Mouse (Mus musculus) adrenal gland, postnatal 10 days (tissue): ENCODE data around the gene Gm20696. TPM values are rescaled to one million over a fixed set of nuclear protein-coding genes. Genes with fewer than 3 reads are reported as not detected.

ENCODE experiments used
- DNase-seq: peaks from one replicate; pipeline ENCODE4 v3.0.0; 2021; ENCODE audit warnings: mixed read lengths
- total RNA-seq, 2 experiments: library from RNA; stranded (reverse); gene quantifications; 2 replicates each; pipeline ENCODE4 v1.2.3; 2021

Gene Gm20696
- total RNA-seq, 2 experiments from 2014 or later: 2.4 to 6.6 TPM

DNA sequence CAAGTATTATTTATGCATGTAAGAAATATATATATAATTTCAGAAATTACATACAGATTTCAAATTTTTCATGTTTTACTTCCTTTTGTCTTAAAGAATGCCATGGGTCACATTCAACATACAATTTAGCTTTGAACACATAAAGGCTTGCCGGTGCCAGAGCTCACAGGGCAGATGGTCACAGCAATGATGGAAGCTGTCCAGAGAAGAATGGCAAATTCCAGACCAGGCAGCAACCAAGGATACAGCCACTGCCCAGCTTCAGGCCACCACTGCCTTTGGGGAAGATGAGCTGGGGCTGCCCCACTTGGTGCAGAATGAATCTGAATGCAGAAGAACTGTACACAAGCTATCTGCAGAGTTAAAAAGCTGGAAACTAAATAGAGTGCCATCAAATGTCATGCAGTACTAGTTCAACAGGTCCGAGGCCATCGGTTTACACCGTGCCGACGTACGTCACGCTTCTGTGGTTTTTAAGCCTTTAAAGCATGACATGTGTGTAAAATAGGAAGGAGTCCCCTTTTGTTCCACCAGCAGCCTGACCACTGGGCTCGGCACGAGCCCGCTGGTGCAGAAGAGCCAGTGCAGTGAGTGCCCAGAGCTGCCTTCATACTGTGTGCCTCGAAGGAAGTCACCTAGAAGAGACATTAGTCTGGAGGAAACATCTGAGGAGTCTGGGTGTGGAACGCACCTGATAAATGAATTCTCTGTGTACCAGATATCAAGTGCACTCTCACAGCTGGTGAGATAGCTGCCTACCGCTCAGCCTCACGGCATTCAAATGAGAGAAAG is 383.5 kb downstream of the Gm20696 start:
- DNase-seq: no peak

DNA sequence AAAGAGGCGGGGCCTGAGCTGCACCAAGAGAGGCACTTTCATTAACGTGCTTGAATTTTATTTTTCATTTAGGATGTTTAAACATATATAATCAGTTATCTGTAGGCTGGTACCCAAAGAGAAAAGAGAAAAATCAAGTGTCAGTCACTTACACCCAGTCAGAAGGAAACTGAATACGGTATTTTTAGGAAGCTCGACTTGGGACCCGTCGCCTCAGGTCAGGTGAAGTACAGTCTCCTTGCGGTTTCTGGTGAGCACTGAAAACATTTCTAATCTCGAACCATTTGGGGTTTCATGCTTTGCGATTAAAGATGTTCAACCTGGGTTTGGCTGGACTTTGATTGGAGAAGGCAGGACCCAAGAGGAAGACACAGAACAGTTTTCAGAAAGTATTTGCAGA is 385.2 kb downstream of the Gm20696 start:
- DNase-seq: no peak

DNA sequence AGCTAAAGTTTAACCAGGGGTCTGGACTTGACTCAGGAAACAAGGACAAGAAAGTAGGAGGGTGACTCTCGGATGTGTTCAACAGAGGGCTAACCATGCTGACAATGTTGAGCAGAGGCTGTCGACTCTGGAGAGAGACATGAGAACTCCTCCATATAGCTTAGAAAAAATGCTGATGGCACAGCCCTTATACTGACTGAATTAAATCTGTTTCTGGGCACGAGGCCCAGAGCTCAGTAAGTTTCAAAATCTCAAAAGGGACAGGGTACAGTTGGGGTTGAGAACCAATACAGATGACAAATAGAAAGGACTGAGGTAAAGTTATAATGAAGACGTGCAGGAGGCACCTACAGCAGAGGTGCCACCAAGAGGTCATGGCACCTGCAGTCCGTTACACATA is 386.0 kb downstream of the Gm20696 start:
- DNase-seq: no peak

DNA sequence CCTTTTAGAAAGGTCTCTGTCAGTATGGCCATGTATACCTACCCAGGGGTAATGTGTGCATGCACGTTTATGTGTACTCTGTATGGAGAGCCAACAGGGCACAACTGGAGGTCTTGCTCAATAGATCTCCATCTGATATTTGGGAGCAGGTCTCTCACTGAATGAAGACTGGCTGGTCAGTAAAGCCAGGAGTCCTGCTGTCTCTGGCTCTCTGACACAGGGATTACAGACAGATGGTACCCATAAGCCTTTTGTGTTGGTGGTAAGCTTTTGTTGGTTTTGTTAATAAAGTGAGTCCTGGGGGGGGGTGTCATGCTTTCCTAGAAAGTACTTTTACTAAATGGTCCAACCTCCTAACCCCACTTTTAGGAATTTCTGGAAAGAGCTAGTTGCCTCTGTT is 389.3 kb downstream of the Gm20696 start:
- DNase-seq: no peak

DNA sequence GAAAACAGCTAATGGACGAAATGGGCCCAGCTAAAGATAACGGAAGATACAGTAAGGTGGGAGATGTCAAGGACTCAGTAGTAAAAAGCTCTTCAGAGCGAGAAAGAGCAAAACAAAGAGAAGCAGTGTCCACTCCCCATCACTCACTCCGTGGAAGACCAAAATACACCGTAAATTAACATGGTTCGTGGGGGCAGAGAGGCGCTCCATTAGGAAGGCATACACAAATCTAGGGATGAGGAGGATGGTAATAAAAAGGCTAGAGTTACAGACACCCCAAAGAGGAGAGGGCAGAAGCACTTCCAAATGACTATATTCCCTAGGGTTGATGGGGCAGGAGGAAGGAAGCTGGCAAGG is 390.3 kb downstream of the Gm20696 start:
- no peak for DNase-seq

DNA sequence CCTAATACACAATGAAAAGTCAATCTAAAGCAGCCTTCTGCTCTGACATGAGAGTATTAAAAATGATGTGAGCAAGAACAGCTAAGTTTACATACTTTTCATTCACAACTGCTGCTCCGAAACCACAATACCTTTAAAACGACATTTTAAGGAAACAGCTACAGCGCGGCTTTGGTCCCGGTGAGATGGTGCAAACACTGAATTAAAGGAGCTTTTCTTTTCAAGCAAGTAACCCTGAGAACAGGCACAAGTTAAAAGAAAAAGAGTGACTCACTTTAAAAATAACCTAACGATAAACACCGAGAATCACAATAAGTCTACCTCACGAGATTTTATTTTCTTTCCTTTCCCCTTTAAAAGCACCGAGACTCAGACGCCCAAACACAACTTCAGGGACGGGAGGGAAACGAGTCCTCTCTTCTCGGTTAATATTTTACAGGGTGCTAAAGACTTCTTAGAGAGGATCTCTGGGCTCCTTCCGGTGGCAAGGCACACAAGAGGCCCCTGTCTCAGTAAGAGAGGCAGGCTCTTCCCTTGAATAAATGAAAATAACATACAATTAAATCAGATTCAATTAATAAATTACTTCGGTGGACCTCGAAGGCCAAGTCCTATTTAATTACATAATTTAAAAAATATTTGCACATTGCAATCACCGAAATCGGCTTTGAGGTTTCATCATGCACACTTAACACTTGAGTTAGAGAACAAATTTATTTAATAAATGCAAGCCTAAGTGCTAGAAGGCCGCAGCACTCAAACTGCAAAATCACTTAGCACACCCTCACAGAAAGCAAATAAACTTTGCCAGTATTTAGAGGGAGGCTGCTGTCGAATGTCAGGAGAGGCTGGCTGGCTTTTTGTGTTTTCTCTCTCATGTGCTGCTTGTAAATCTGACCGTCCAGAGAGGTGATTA is 391.0 kb downstream of the Gm20696 start:
- no peak for DNase-seq

DNA sequence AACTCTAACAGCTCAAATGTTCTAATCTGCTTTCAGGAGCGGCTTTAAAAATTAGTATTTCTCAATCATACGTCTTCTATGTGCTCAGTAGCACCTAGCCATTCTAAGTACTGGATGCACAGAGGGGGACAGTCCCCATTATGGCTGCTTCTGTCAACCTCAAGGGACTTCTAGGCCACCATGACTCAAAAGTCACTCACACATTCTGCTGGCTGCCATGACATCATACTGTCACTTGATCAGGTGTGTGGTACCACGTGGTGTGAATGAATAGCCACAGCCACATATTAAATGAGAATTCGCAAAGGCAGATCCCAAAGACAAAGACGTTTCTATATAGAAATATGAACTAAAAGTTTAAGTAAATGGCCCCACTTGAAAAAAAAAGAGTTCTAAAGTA is 391.9 kb downstream of the Gm20696 start:
- DNase-seq: no peak

DNA sequence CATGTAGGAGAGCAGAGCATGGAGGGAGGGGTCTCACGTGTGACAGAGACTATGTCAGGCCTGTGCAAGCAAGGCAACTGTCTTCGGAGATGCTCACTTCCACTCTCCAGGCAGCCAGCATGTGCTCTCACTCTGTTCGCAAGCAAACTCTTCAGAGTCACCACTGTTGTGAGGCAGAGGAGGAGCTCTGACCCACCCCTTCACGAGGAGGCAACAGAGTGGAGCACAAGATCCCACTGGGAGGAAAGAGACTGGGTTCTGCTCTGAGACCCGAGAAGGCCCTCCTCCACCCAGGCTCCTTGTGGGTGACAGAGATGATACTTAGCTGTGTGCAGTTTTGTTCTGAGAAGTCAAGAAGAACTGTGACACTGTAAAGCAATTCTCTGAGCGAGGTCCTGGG is 392.4 kb downstream of the Gm20696 start:
- DNase-seq: no peak

DNA sequence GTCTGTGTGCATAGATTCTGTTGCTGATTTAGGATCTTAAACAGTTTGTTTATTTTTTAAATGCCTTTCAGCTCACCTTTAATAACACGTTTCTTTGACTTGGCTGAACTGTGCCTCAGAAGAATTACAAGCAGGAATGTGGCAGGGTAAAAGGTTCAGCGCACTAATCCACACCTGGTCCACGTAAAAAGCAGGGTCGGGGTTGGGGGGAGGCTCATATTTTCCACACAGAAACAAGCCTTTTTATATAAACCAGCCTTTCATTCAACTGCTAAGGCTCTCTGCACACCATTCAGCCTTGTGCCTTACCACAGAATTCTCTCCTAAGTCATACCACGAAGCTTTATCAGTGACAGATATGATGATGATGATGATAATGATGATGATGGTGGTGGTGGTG is 393.4 kb downstream of the Gm20696 start:
- no peak for DNase-seq

DNA sequence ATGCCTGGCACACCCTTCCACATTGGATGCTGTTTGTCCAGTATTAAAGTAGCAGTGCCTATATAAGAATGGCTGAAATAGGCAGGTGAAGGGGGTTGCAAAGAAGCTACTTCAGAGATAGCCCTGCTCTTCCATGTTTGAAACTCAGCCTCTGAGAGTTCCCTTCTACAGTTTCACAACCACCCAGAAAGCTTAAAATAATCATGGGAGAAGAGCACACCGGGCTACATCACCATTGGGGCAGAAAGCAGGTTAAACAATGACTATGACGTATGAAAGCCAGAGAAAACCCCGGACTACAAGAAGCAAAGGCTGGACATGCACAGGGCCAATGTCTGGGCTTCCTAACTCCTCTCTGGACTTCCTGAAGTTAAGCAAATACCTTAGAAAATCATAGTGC is 394.4 kb downstream of the Gm20696 start:
- DNase-seq: no peak

DNA sequence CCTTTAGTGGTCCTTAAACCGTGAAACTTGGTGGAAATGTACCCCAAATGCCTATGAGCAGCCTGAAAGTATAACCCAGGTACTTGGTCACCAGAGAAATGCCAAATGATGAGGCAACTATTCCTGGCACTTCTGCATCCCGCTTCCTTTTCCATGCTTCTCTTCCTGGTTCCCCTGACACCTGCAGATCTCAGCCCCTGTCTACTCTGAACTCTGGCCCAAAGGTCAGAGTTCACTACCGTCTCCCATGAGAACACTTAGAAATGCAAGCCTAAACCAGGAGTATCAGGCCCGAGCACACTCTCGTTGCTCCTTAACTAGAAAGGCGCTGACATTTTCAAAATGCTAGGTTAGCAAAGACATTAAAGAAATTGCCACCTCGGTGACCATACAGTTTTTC is 394.9 kb downstream of the Gm20696 start:
- DNase-seq: no peak

DNA sequence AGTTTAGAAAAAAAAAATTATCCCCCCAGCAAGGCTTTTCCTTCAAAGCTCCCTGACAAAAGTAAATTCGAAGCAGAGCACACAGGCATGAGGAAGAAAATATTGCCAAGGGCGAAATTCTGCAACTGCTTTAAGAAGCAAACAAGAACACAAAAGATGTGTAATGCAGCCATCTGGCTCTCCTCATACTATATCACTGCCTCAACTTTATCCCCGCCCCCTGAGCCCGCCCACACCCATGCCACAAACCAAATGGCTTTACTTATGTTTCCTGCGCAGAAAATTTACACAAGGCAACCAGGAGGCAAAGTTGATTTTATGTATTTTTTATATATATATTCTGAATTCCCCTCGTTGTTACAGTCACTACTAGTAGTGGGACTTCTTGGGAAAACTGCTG is 396.7 kb downstream of the Gm20696 start:
- no peak for DNase-seq

DNA sequence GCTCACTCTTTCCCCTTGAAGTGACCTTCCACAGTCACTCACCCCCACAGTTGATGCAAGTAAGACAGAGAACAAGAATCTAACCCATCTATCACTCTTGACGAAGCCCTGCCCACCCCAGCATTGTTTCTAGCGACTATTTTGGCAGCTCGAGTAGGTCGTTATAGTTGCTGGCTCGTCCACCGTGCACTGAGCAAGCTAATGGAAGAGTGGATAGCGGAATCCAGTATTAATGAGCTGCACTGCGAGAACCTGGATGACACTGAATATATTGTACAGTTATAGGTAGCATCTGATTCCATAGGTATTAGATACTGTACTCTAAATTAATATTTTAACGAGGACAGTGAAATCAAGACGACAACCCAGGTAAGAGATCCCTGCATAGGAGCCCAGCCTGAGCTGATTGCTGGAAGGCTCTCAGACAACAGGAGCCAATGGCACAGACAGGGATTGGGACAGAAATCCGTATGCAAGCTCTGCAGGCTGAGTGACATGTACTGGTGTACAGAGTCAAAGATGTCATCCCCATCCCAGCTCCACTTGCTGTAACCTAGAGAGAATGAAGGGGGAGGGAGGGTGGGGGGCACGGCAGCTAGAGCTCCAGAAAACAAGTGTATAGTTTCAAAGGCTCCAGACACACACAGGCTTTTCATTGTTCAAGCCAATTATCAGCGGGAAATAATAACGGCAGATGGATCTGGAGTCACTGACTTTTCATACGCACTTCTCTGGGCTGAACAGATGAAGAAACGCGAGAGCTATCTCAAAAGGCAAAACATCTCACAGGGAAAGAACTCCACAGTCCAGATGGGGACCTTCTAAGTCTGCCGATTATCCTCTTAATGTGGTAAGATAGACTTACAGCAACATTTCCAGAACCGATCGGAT is 398.2 kb downstream of the Gm20696 start:
- no peak for DNase-seq

DNA sequence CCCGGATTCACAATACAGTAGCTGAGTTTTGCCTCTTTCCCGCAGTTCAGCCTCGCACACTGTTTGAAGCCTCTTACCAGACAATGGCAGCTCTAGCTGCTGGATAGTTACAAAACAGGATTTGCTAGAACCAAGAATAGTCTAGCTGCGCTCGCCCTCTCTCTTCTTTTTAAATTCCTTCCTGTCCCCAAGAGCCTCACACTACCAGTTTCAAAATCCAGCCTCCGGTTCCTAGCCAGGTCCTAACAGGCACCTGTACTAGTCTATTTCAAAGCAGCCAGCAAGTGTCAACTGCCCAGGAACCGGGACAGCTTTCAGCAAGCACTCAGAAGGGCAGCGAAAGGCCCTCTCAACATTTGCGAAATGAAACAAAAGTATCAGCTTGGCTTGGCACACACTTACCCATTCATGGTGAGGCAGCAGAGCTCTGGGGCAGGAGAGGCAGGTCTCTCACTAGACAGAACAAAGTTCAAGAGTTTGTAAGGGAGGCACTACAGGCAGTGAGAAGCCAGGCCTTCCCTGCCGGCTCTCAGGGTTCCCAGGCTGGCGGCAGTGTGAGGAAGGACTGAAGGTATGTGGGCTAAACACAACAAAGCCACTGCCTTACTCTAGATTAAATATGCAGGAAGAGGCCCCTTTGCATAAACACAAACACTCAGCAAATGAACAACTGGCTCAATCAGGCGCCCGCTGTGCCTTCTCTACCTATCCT is 400.5 kb downstream of the Gm20696 start:
- peak; percentile 29 for DNase-seq

DNA sequence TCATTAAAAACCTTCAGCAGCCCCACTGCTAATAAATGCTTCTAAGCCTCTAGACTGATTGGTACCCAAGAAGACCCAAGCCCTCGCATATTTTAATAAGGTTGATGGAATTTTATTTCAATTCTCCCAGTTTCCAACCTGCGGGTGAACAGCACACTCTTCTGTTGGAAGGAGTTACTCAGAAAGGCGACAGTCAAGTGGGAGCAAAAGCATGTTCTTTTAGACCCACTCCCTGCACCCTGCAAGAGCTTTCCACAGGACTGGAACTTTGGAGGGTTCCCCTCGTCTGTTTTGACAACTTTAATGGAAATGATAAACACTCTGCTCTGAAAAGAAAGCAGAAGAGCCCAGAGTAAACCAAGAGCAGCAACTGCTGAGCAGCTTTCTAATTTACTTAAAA is 401.4 kb downstream of the Gm20696 start:
- no peak for DNase-seq

DNA sequence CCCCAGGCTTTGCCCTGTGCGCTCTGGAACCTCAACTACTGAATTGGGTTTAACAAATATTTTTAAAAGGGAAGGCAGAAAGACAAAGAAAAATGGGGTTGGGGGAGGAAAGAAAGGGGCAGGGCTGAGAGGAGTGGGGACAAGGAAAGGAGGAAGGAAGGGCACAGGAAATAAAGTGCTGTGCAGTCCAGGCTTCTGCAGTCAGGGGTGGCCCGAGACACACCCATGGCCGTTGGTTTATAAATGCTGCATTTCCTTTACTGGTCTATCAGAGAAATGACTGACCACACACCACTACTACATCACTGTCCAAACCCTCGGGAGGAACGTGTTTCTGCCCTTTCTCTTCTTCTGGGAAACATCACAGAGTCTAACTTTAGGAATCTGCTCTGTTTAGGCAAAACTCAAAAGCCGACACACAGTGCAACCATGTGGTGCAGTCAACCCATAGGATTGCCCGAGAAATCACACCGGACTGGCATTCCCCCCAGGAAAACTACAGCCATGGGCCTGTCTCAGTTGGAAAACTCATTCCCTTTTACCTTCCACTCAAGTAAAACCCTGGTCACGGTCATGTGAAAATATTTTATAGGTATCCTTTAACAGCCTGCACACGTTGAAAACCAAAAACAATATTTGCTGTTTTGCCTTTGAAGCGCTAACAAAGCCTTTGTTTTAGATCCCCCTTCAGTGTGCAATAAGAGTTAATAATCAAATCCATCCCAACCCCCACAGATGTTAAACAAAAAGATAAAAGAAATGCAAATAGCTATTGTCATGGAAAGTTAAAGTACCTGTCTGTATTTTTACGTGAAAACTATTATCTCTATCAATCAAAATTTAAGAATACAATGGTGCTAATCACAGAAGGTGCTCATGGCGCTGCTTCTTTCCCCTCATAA is 402.2 kb downstream of the Gm20696 start:
- DNase-seq: no peak

DNA sequence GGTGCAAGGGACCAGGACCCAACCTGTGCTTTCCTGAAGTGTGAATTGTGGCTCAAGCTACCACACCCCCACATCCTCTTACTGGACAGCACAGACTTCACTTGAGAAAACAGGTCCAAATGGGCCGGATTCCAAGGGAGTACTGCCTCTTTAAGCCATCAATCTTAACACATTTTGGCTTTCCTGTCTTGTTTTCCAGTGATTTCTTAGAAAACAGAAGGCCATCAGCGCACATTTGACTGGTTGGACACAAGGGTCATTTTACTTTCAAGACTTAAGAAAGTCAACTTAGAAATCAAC is 402.8 kb downstream of the Gm20696 start:
- peak; percentile 26 for DNase-seq

DNA sequence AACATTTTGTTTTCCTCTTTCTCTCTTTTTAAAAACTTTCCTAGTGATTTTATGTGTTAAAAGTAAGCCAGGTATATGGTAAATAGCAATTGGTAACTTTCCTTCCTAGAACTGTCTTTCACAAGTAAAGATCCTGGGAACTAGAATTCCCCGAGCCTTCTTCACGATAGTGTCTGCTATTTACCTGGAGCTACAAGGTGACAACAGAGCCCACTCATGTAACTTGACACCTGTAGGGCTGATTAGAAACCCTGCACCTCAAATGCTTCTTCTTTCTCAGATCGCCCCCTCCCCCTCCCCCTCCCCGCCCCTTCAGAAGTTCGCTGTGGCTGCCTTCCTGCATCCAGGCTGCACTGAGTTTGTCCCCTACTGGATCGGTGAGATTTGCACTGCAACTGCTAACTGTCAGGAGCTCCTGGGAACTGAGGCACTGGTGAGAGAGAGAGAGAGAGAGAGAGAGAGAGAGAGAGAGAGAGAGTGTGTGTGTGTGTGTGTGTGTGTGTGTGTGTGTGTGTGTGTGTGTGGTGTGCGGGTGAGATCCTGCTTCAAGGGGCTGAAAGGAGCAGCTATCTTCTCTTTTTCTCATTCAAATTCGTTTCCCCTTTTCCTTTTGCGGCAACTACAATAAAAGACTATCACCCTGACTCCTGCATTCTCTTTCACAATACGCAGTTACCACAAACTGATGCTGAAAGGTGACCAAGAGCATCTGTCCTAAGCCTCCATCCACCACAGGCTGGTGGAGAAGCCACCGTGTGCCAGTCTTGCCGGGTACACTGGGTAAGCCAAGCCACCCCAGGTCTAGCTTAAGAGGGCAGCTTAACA is 403.3 kb downstream of the Gm20696 start:
- no peak for DNase-seq

DNA sequence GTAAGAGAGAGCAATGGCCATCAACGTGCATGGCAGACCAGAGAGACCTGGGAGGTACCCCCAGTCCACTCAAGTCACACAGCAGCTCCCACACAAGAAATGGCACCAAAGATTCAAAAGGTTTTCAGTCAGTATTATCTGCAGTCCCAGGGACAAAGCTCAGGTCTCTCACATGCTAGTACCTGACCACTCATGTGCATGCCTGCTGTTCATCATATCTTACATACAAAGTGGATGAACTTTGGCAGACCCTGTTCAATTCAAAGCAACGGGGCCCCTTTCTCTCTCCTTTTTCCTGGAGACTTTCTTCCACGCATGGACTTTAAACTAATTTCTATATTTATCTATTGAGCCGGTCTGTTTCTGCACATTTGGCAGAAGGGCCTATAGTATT is 404.9 kb downstream of the Gm20696 start:
- no peak for DNase-seq
